9 mouse cellular contexts compared by ENCODE assay signal in genomic region chr11:106961471-106962081, GRCm38 (mm10). TPM values are rescaled to one million over a fixed set of nuclear protein-coding genes. Genes with fewer than 3 reads are reported as not detected.
DNase-seq lines count a peak whose midpoint lies in the region.
"Had no signal": no experiment of that assay in that cellular context is flagged by ENCODE, and none has a peak within 500 bp of the region (broad histone marks: within the 10 kb centered on the region; RNA-seq: fewer than 3 reads in every experiment).

No protein-coding gene starts in this region.

- no peaks in the 10 kb centered on the region for H3K27me3 ChIP-seq in embryonic facial prominence, embryonic 10.5 days (replicated peaks; ENCODE audit: low read depth, poor library complexity, severe bottlenecking)

- DNase-seq in gastrocnemius, postnatal 25 days: peak; percentile 27
- no peak for DNase-seq in gastrocnemius, postnatal 4 days (ENCODE audit: low spot score in 2 of 2)
- no peak for DNase-seq in embryonic facial prominence, embryonic 10.5 days (ENCODE audit: low spot score)
- peak; percentile 65 to 73 for DNase-seq in lung, adult 18-20 months
- peak; percentile 29 to 66 for DNase-seq in spleen, postnatal 4 days (ENCODE audit: low spot score in 2 of 2)
- no peak for DNase-seq in left cerebral cortex, adult 11 months (ENCODE audit: low spot score)
- DNase-seq in right cerebral cortex, adult 18-20 months: no peak
- DNase-seq in gastrocnemius, postnatal 36 days: no peak

- WGBS in embryonic facial prominence, embryonic 10.5 days: 73% methylated on average over 13 of the region's 13 CpGs

- H3K4me3 ChIP-seq in embryonic facial prominence, embryonic 10.5 days: no peak overlapping the region
- H3K4me3 ChIP-seq: erythroblast, embryonic 14.5 days had no signal

- peak overlapping the region; percentile 19; the same call in 1 of the 2 replicates for H3K27ac ChIP-seq in embryonic facial prominence, embryonic 10.5 days (replicated peaks)

- H3K9me3 ChIP-seq in embryonic facial prominence, embryonic 10.5 days: no peaks in the 10 kb centered on the region; the same call in 1 of the 2 replicates

- intact Hi-C loops in gastrocnemius, postnatal 36 days (cut with DNase I): no loop called here

- peaks cover 8% of the 10 kb centered on the region for H3K4me1 ChIP-seq in embryonic facial prominence, embryonic 10.5 days

- H3K36me3 ChIP-seq in embryonic facial prominence, embryonic 10.5 days (replicated peaks): no peaks in the 10 kb centered on the region

RNA-seq across cellular contexts. Expression of gene Kpna2, which starts 37.8 kb away (rescaled TPM):
- total RNA-seq in gastrocnemius, postnatal 25 days (2021): 10 to 100 TPM; 10.9 to 17.1 TPM
- total RNA-seq in gastrocnemius, postnatal 4 days (2021): 10 to 100 TPM; 42.4 to 47.1 TPM
- 631 and 685 TPM in 2 replicates for polyA plus RNA-seq in embryonic facial prominence, embryonic 10.5 days (2016; fragmentation: Nextera tagmentation; extraction: Ambion mirVana)
- total RNA-seq in gastrocnemius, postnatal 36 days (2021): 10 to 100 TPM; 14.4 to 16.7 TPM

RNA-seq across cellular contexts. Expression of gene Smurf2, which starts 41.1 kb away (rescaled TPM):
- total RNA-seq in gastrocnemius, postnatal 25 days (2021): 10 to 100 TPM; 22.3 to 23.7 TPM
- 10 to 100 TPM; 32.6 to 36.9 TPM for total RNA-seq in gastrocnemius, postnatal 4 days (2021)
- polyA plus RNA-seq in embryonic facial prominence, embryonic 10.5 days (2016; fragmentation: Nextera tagmentation; extraction: Ambion mirVana): 12.4 and 13.5 TPM in 2 replicates
- 10 to 100 TPM; 22.2 to 22.8 TPM for total RNA-seq in gastrocnemius, postnatal 36 days (2021)

Comparison
In these comparisons a context has a peak if more than half of its experiments do, and no peak if none do; other contexts are left out.
1. DNase-seq: peak in gastrocnemius, postnatal 25 days (single experiment), lung, adult 18-20 months (2 of 2) and spleen, postnatal 4 days (2 of 2); none in gastrocnemius, postnatal 4 days (0 of 2), embryonic facial prominence, embryonic 10.5 days (single experiment), left cerebral cortex, adult 11 months (single experiment), right cerebral cortex, adult 18-20 months (single experiment) and gastrocnemius, postnatal 36 days (0 of 2).